Mouse (Mus musculus) spleen, adult 2 months (tissue): ENCODE measurements around the gene Rnf187. TPM values are rescaled to one million over a fixed set of nuclear protein-coding genes. Genes with fewer than 3 reads are reported as not detected.

ENCODE experiments used
- DNase-seq, 2 experiments: peaks; one replicate each; pipeline versions ENCODE4 v3.0.0 to v3.0.0-alpha.2; 2012 to 2021; ENCODE audit warnings: low spot score in 2 of 2, low read depth in 1 of 2
- H3K27ac ChIP-seq: fragments of 200-500 bp; 2 replicates; pipeline ENCODE4 v1.5.1; 2012; ENCODE audit warnings: low read length, inconsistent platforms; ENCODE audit not compliant: insufficient read depth
- H3K27me3 ChIP-seq: fragments of 200-500 bp; 2 replicates; pipeline ENCODE4 v1.6.1; 2012; ENCODE audit warnings: mild to moderate bottlenecking, moderate library complexity, low read length, inconsistent platforms; ENCODE audit not compliant: control insufficient read depth, insufficient read depth
- H3K36me3 ChIP-seq: fragments of 200-500 bp; 2 replicates; pipeline ENCODE4 v1.6.1; 2012; ENCODE audit warnings: mild to moderate bottlenecking, low read length, inconsistent platforms; ENCODE audit not compliant: control insufficient read depth, insufficient read depth
- H3K4me1 ChIP-seq: fragments of 200-500 bp; 2 replicates; pipeline ENCODE4 v1.6.1; 2011; ENCODE audit warnings: inconsistent platforms; ENCODE audit not compliant: control insufficient read depth, insufficient read depth, insufficient read length
- H3K4me3 ChIP-seq: fragments of 200-500 bp; 2 replicates; pipeline ENCODE4 v1.5.1; 2011; ENCODE audit warnings: mild to moderate bottlenecking, inconsistent platforms; ENCODE audit not compliant: insufficient read depth, insufficient read length; ENCODE audit errors: extremely low read depth
- CTCF ChIP-seq: fragments of 200-500 bp; IDR thresholded peaks from 2 replicates; pipeline ENCODE4 v1.5.1; 2011; ENCODE audit warnings: mild to moderate bottlenecking, inconsistent platforms; ENCODE audit not compliant: insufficient read depth, insufficient read length, insufficient replicate concordance; ENCODE audit errors: extremely low read depth
- POLR2A ChIP-seq: fragments of 200-500 bp; IDR thresholded peaks from 2 replicates; pipeline ENCODE4 v1.6.1; 2011; ENCODE audit warnings: low read depth, low read length, inconsistent platforms
- WGBS: fragments of 180-500 bp; shearing (Covaris S2); methylation state at CpG from one replicate; pipeline ENCODE4 v1.1.7; 2018; 5-methylcytosine and 5-hydroxymethylcytosine counted together
- polyA plus RNA-seq: library from polyadenylated mRNA; depleted of rRNA; stranded (reverse); fragments of >200 nt; gene quantifications from 2 replicates; pipeline ENCODE4 v1.2.3, GENCODE M21; 2012

Gene Rnf187
- polyA plus RNA-seq, 1 experiment, result 157 TPM

DNA sequence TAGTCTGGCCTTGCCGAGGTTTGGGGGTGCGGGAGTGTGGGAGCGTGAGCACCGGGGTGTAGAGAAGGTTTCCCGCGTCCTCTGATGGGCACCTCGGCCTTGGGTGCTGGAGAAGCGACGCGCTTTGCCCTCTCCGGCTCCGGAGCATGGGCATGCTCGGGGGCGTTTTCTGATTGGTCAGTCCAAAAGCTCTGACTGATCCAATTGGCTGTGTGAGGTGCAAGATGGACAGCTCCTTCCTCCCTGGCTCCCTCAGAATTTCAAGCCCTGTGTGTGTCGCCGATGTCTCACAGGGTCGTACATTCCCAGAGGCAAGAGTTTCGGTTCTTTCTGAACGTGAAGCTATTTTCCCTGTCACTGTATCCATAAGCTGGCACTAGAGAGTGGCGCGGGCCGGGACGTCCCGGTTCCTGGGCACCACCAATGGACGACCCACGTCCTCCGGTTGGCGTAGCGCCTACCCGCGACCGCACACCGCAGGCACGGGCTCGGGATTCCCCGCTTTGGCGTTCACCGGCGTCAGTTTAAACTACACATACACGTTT lies 21.3 kb upstream of the Rnf187 start:
- 12% methylated on average over 40 of the region's 40 CpGs for WGBS
- Histone ChIP-seq H3K36me3 (no peaks in the 10 kb centered on the region), H3K4me1 (peaks cover 6% of the 10 kb centered on the region; the same call in 1 of the 2 replicates), H3K27ac (peak overlapping the region; percentile 50), H3K4me3 (peak overlapping the region; percentile 64), H3K27me3 (no peaks in the 10 kb centered on the region)
- peak; percentile 74 to 77 for DNase-seq
- TF ChIP-seq CTCF, result no peak
- no peak for TF ChIP-seq POLR2A

- WGBS, result 17% methylated on average over 15 of the region's 15 CpGs
- peak overlapping the region; percentile 64; the same call in 1 of the 2 replicates for H3K4me3 ChIP-seq
- H3K4me1 ChIP-seq, result peaks cover 6% of the 10 kb centered on the region; the same call in 1 of the 2 replicates
- TF ChIP-seq CTCF (no peak), POLR2A (no peak)
- no peak for DNase-seq
- no peaks in the 10 kb centered on the region for H3K36me3 ChIP-seq
- H3K27me3 ChIP-seq, result no peaks in the 10 kb centered on the region
- peak overlapping the region; percentile 52 for H3K27ac ChIP-seq
Measured at GRCm38 (mm10) chr11:58959186-58959825, 20.6 kb upstream of the Rnf187 start.

- TF ChIP-seq POLR2A (no peak), CTCF (no peak)
- Histone ChIP-seq H3K4me3 (no peak overlapping the region), H3K36me3 (no peaks in the 10 kb centered on the region), H3K4me1 (peaks cover 9% of the 10 kb centered on the region; the same call in 1 of the 2 replicates), H3K27me3 (no peaks in the 10 kb centered on the region), H3K27ac (0 out of 2 replicates have a peak overlapping the region, but pooled peaks have one; percentile 2)
- WGBS, result 88% methylated on average over 6 of the region's 6 CpGs
- no peak for DNase-seq
Measured at GRCm38 (mm10) chr11:58958536-58958935, 19.8 kb upstream of the Rnf187 start.

GRCm38 (mm10) chr11:58957226-58957914 lies 18.7 kb upstream of the Rnf187 start:
- H3K4me1 ChIP-seq, result peaks cover 11% of the 10 kb centered on the region; the same call in 1 of the 2 replicates
- H3K4me3 ChIP-seq, result no peak overlapping the region
- WGBS, result 95% methylated on average over 5 of the region's 5 CpGs
- no peaks in the 10 kb centered on the region for H3K27me3 ChIP-seq
- TF ChIP-seq CTCF, result no peak
- no peak for TF ChIP-seq POLR2A
- no peaks in the 10 kb centered on the region for H3K36me3 ChIP-seq
- no peak for DNase-seq
- H3K27ac ChIP-seq, result no peak overlapping the region

DNA sequence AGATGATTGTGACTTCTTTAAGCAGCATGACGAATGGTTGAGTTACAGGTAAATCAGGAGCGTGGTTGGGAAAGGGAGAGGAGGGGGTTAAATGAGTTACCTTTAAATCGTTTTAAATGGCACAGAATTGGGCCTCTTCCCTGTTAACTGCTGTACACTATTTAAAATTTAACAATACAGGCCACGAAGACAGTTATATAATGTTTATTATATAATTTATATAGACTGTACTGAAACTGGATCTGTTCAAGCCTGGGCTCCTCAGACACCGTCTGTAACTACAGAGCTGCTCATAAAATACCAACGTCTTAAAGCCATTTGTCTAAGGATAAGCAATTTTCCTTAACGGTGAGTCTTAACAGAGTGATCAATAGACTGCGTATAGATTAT lies 17.1 kb upstream of the Rnf187 start:
- TF ChIP-seq CTCF (no peak), POLR2A (no peak)
- Histone ChIP-seq H3K4me1 (peaks cover 11% of the 10 kb centered on the region; the same call in 1 of the 2 replicates), H3K27ac (no peak overlapping the region), H3K27me3 (no peaks in the 10 kb centered on the region), H3K4me3 (peak overlapping the region; percentile 45), H3K36me3 (no peaks in the 10 kb centered on the region)
- WGBS, result 35% methylated on average over 8 of the region's 8 CpGs
- no peak for DNase-seq

DNA sequence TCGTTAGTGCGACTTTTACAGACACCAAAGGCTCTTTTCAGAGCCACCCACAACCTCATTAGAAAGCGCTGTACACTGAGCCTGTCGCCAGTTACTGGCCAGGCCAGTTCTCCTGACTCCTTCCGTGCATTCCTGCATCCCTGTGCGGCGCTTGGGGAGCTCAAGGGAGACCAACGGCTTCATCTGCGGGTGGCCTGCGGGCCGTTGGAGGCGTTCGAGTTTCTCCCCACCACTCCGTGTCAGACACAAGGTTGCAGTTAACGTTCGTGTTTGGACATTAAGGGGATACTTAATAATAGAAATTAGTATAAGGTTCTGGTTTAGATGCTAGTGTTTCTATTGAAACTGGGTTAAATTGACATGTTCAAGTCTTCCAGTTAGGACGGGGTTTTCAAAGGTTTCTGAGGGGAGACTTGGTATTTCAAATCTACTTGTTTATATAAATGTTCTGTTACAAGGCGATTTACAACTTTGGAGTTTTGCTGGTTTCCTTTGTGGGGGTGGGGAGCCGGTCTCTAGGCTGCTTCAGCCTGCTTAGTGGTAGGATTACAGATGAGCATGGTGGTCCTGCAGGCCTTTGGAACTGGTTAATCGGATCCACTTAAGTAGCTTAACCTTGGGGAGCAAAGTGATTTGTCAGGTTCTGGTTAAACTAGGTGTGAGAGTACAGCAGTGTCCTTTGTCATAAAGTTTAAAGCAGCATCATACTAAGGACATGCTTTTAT lies 16.6 kb upstream of the Rnf187 start:
- Histone ChIP-seq H3K27me3 (no peaks in the 10 kb centered on the region), H3K27ac (peak overlapping the region; percentile 97), H3K36me3 (no peaks in the 10 kb centered on the region), H3K4me3 (peak overlapping the region; percentile 86), H3K4me1 (peaks cover 11% of the 10 kb centered on the region; the same call in 1 of the 2 replicates)
- WGBS, result under 1% methylated on average over 20 of the region's 20 CpGs
- no peak for DNase-seq
- no peak; the same call in 1 of the 2 replicates for TF ChIP-seq POLR2A
- no peak for TF ChIP-seq CTCF
